Mouse (Mus musculus) c-Kit-positive CD71-positive TER-119-negative erythroid progenitor cells, embryonic 14.5 days (primary cell): Measurements from ENCODE around the gene Unc119b.
"Not testable (repeated sequence)": the region's sequence is repeated elsewhere in the genome, so short reads cannot be mapped to it uniquely, and the experiment has no call there.

Source experiments
- DNase-seq: peaks from one replicate; pipeline ENCODE4 v3.0.0-alpha.2; 2013; ENCODE audit warnings: low read depth

The Unc119b gene

DNA sequence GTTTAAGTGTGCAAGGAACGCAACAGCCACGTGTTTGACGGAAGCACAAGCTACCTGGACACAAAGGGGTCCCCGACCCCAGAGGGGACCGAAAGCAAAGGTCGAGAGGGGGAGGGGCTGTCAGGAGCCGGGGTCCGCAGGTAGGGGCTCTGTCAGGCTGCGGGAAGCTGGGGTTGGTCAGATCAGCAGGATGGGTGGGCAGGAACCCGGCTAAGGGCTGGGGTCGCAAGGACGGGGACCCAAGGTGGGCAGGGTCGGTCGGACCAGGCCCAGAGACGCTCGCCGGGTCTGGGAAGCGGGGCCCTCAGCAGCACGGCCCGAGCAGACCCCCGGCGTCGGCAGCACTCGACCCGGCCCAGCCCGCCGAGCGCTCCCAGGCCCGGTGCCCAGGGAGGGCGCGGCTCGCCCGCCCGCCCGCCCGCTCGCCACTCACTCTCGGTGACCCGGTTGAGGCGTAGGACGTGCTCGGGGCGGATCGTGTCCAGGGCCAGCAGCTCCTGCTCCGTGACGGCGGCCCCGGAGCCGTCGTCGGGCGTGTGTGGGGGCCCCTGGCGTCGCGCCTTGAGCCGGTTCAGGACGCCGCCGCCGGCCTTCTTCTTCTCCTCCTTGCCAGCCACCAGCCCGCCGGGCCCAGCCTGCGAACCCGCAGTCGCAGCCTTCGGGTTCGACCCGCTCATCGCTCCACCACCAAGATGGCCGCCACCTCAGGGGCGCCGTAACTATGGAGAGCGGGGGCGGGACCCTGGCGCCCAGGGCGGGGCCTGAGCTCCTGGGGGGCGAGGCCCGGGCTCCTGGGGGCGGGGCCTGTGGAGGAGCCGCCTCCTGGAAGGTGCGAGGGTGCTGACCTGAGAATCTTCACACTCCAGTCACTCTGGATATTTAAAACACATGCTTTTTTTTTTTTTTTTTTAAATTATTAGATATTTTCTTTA lies at the start of gene Unc119b:
Gene Unc119b, minus strand, starts transcription at position 742 of the 932 bp plus-strand sequence.
- peak; percentile 78 for DNase-seq

GRCm38 (mm10) chr5:115183482-115183881 lies 48.7 kb upstream of the Unc119b start:
- DNase-seq, result no peak

GRCm38 (mm10) chr5:115182925-115183324 lies 48.1 kb upstream of the Unc119b start:
- no peak for DNase-seq

GRCm38 (mm10) chr5:115181248-115181940 lies 46.6 kb upstream of the Unc119b start:
- DNase-seq, result no peak

- DNase-seq, result no peak
These were observed 44.8 kb upstream of the Unc119b start for GRCm38 (mm10) chr5:115179596-115179995.

GRCm38 (mm10) chr5:115177866-115178265 lies 43.1 kb upstream of the Unc119b start:
- no peak for DNase-seq

DNA sequence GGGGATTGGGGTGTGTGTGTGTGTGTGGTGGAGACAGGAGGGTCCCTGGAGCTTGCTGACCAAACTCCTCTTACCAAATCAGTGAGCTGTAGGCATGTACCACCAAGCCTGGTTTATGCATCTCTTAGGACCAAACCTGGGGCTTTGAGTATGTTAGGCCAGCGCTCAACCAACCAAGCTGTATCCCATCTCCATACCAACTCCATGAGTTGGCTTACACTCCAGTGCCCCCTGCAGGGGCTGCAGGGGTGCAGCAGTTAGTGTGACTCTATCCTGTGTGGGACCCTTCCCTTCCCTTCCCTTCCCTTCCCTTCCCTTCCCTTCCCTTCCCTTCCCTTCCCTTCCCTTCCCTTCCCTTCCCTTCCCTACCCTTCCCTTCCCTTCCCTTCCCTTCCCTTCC lies 39.8 kb upstream of the Unc119b start:
- no peak for DNase-seq

DNA sequence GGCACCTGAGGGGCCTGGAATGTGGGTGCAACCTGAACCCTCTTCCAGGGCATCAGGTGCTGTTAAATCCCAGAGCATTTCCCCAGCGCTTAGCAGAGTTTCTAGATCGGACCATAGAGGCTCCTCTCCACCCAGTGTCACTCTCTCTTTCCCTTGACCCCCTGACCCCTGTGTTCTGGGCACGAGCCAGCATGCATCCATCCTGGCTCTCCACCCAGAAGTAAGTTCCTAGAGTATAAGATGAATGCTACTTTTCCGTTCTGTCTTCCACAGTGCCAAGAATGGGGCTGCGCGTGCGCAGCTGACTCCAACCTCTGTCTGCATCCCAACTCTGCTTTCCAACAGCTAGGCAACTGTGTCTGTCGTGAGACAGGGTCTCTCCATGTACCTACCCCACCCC lies 35.4 kb upstream of the Unc119b start:
- DNase-seq, result no peak

DNA sequence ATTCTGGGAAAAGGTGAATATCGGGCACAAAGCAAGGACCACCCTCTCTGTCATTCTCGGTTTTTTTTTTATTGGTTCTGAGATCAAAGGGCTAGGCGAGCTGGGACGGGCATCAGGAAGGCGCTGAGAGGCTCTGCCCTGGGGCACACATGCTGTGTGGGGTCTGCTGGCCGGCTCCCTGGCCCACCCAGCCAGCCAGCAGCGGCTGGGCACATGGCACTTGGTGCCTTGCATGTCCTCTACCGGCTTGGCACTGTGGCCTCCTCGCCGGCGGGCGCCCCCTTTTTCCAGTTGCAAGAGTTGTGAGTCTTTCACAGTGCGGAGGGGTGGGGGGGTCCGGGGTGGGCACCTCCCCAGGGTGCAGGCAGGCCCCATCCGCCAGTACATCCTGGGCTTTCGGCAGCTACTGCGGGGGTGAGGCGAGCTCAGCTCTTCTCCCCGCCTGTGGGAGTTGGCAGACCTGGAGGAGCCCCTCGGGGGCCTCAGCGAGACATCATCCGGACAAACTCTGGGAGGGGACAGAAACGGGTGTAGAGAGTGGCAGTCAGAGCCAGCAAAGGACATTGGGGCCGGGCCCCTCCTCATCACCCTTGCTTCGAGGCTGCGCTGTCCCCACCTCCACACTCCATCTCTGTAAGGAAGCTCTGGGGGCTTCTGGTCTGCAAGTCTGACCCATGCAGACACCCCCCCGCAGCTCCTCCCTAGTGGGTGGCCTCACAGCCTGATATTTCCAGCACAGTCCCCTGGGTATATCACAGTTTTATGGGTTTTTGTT lies 34.1 kb upstream of the Unc119b start:
- DNase-seq, result no peak

- no peak for DNase-seq
These were observed 32.6 kb upstream of the Unc119b start for GRCm38 (mm10) chr5:115167396-115167795.

GRCm38 (mm10) chr5:115166815-115167194 lies 32.0 kb upstream of the Unc119b start:
- DNase-seq, result no peak

- DNase-seq, result peak; percentile 31
These were observed 31.4 kb upstream of the Unc119b start for GRCm38 (mm10) chr5:115165895-115166814.

- no peak for DNase-seq
These were observed 30.6 kb upstream of the Unc119b start for GRCm38 (mm10) chr5:115165351-115165750.

DNA sequence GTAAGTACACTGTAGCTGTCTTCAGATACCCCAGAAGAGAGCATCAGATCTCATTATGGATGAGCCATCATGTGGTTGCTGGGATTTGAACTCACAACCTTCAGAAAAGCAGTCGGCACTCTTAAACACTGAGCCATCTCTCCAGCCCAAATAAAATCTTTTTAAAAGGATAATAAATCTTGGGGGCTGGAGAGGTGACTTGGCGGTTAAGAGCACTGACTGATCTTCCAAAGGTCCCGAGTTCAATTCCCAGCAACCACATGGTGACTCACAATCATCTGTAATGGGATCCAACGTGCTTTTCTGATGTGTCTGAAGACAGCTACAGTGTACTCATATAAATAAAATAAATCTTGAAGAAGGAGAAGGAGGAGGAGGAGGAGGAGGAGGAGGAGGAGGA lies 29.7 kb upstream of the Unc119b start:
- not testable (repeated sequence) for DNase-seq

DNA sequence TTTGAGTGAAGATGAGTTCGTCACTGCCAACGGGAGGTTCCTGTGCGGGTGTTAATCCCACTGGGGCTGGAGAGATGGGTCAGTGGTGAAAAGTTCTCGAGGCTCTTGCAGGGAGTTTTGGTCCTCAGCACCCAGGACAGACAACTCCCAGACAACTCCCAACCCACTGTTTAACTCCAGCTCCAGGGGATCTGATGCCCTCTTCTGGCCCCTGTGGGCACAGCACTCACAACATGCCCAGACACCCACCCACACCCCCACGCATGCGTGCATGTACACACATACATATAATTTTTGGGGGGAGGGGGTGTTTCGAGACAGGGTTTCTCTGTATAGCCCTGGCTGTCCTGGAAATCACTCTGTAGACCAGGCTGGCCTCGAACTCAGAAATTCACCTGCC lies 28.8 kb upstream of the Unc119b start:
- DNase-seq, result no peak

DNA sequence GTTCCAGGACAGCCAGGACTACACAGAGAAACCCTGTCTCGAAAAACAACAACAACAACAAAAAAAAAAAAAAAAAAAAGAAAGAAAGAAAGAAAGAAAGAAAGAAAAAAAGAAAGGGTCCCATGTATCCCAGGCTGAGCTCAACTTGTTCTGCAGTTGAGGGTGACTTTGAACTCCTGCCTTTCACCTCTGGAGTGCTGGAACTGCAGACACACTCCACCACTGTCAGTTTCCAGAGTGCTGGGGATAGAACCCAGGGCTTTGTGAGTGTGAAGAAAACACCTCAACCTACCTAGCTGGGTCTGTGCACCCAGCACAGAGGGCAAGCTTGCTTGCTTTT lies 27.1 kb upstream of the Unc119b start:
- not testable (repeated sequence) for DNase-seq

DNA sequence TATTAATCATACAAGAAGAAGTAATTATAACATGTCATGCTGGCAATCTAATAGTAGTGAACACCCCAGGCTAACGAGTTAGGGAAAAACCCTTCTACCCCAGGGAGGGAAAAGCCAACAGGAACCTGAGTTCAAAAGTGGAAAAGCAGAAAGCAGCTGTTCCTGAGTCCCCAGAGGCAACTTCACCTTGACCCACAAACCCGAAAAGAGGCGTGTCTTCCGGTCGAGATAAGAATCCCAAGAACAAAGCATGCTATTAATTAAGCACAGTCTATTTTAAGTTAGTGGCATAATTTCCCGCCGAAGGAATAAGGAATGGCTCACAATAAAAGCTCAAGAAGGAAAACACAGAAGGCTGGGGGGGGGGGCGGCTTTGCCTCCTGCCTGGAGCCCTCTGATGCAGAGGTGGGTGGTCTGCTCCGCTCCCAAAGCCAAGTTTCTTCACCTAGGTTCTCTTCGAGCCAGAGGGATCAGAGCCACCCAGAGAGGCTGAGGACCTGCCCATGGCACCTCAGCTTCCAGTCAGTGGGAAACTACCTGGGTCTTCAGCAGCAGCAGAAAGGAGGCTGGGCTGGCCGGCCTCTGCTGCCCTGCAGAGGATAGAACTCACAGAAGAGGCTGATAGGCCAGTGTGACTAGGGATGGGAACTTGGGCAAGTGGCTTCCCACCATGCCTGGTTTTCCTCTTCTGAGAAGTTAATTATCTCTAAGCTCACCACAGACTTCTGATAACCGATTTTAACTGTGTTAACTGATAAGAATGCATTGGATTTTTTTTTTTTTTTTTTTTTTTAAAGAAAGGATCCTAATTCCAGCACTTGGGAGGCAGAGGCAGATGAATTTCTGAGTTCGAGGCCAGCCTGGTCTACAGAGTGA lies 26.5 kb upstream of the Unc119b start:
- DNase-seq, result no peak

GRCm38 (mm10) chr5:115160655-115161054 lies 25.9 kb upstream of the Unc119b start:
- no peak for DNase-seq

DNA sequence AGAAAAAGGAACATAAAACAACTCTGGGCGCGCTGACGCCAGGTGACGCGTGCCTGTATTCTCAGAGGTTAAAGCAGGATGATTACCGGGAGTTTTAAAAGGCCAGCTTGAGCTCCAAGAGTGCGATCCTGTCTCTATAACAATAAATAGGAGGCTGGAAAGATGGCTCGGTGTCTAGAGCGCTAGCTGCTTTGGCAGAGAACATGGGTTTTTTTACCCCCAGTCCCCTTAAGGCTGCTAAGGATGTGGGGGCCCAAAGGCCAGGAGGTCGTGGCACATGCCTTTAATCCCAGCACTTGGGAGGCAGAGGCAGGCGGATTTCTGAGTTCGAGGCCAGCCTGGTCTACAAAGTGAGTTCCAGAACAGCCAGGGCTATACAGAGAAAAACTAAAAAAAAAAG lies 24.4 kb upstream of the Unc119b start:
- no peak for DNase-seq
